Mouse (Mus musculus): ENCODE results near the gene Gnb3.

Gnb3 gene

GRCm38 (mm10) chr6:124840241-124841167 is at the start of gene Gnb3:
Gene Gnb3, minus strand, starts transcription at chr6:124840275.
- in situ Hi-C loops (cut with MboI, MseI) = no loop called here

GRCm38 (mm10) chr6:124888555-124889125 is 48.6 kb upstream of the Gnb3 start:
- in situ Hi-C loops (cut with MboI, MseI) = no loop called here

- in situ Hi-C loops (cut with MboI, MseI) = no loop called here
These were observed 47.9 kb upstream of the Gnb3 start, which contains the start of gene Cd4 for GRCm38 (mm10) chr6:124887986-124888385. Gene Cd4, minus strand, starts transcription at chr6:124888221.

- in situ Hi-C loops (cut with MboI, MseI) = no loop called here
These were observed 45.9 kb upstream of the Gnb3 start for GRCm38 (mm10) chr6:124885956-124886381.

GRCm38 (mm10) chr6:124884714-124885500 is 44.8 kb upstream of the Gnb3 start:
- in situ Hi-C loops (cut with MboI, MseI) = no loop called here

GRCm38 (mm10) chr6:124883351-124883750 is 43.3 kb upstream of the Gnb3 start:
- in situ Hi-C loops (cut with MboI, MseI) = no loop called here

- in situ Hi-C loops (cut with MboI, MseI) = no loop called here
These were observed 41.7 kb upstream of the Gnb3 start for GRCm38 (mm10) chr6:124881821-124882220.

GRCm38 (mm10) chr6:124879390-124879789 is 39.3 kb upstream of the Gnb3 start:
- in situ Hi-C loops (cut with MboI, MseI) = no loop called here

- in situ Hi-C loops (cut with MboI, MseI) = no loop called here
These were observed 34.3 kb upstream of the Gnb3 start for GRCm38 (mm10) chr6:124874348-124874747.

DNA sequence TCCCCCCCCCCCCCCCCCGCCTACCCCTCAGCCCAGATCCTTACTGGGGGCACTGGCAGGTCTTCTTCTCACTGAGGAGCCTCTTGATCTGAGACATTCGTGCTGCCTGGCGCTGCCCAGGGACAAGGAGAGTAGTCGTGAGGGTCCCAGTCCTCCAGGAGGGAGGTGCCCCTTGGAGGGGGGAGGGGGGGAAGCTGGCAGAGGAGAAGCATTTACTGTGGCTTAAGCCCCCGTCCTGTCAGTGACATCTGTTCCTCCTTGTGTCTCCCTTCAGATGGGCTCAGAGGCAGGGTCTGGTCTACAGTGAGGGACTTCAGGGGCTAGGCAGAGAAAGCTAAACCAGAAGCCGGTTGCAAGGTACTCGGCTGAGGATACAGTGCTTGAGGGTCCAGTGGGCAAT is 26.5 kb upstream of the Gnb3 start:
- in situ Hi-C loops (cut with MboI, MseI) = no loop called here

DNA sequence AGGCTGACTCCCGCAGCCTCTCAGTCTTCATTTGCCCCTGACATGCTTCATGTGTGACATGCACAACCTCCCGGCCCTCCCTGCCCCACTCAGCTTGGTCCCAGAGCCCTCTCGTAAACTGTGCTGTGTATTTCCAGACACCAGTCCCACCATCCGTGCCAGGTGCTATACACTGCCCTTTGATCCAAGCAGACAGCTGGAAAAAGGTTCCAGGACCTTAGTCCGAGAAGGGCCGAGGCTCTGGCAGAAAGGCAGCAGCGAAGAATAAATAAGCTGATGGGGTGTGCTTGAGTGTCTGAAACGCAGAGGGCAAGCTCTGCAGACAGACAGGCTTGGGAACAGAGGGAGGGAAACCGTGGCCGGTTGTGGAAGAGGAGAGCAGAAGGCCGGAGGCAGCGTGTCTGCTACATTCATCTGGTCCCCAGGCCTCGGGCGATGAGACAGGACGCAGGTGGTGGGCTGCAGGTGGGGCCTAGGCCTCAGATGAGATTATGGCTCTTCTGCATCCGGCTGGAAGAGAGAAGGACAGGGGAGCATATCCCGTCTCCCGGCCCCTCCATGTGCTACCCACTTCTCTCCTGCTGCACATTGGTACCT is 25.8 kb upstream of the Gnb3 start:
- in situ Hi-C loops (cut with MboI, MseI) = no loop called here

DNA sequence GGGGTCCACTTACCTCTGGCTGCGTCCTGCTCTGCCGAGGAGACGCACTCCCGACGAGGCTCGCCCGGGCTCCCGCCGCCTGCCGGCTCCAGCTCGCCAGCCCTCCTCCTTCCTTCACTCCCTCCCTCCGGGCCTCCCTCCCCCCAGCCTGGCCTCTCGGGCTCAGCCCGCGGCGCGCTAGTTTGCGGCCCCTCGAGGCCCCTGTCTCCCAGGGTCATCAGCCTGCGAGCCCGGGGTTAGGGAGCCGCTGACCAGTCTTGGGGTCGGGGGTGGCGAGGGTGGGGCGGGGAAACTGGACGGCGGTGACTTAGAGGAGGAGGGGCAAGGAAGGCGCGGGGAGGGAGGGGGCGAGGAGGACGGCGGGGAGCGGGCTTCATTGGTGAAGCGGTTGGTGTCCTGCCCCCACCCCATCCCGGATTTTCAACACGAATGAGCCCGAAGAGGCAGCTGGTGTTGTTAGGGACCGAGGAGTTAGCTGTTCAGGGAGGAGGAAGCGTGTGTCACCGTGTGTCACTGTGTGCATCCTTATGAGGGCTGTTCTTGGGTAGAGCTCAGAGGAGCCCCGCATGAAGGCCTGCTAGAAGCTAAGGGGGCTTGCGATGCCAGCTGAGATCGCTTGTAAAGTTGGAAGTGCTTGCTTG is 23.7 kb upstream of the Gnb3 start, which contains the start of gene Gpr162:
Gene Gpr162, minus strand, starts transcription at position 326 of the 641 bp plus-strand sequence.
- in situ Hi-C loops (cut with MboI, MseI) = no loop called here

DNA sequence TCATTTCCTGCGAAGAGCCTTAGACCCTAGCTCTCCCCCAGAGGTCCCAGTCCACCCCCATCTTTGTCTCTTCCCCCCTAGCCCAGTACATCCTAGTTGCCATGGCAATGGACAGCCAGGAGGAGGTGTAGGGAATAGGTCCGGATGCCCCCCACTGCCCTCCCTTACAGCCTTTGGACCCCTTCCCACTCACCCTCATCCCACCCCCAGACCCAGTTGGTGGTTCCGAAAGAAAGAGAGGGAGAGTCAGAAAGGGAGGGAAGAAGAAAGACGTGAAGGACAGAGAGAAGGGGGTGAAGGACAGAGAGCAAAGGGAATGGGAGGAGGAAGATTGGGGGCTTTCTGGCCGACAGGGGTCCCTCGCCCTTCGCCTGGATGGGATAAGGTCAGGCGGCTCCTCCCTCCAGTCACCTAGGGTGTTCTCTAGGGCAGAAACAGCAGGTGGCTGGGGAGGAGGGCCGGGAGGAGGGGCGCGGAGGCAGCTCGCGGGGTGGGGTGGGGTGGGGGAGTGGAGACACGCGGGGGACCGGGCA is 23.1 kb upstream of the Gnb3 start:
- in situ Hi-C loops (cut with MboI, MseI) = no loop called here

GRCm38 (mm10) chr6:124862406-124863124 is 22.5 kb upstream of the Gnb3 start:
- in situ Hi-C loops (cut with MboI, MseI) = no loop called here

DNA sequence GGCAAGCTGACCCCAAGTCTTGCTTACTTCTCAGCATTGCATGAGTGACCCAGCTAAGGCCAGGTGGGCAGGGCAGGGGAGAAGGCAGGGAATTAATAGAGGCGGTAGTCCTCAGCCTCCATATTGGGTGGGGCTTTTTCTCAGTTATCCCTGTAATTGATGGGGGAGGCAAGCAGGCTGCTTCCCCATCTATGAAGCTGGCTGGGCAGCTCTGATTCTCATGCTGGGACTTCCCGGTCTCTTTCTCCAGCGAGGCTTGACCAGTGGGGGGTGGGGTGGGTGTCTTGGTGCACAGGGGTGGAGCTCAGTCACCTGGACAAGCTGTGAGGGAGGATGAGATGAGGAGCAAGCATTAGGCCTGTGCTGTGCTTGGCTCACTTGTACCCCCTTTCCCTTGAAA is 21.7 kb upstream of the Gnb3 start:
- in situ Hi-C loops (cut with MboI, MseI) = no loop called here

DNA sequence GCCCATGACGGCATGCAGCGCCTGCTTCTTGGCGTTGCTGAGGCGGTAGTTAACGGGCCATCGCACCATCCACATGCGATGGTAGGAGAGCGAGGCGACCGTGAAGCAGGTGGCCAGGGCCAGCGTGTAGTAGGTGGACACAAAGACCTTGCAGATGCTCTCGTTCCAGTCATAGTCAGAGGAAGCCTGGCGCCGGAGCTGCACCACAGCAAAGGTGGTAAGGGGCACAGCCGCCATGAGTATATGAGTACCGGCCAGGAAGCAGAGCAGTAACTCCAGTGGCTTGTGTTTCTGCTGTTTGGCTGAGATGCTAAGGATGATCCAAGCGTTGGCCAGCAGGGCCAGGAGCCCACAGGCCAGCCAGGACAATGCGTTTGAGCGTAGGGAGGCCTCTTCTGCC is 21.2 kb upstream of the Gnb3 start:
- in situ Hi-C loops (cut with MboI, MseI) = no loop called here

GRCm38 (mm10) chr6:124860511-124860910 is 20.4 kb upstream of the Gnb3 start:
- in situ Hi-C loops (cut with MboI, MseI) = no loop called here

DNA sequence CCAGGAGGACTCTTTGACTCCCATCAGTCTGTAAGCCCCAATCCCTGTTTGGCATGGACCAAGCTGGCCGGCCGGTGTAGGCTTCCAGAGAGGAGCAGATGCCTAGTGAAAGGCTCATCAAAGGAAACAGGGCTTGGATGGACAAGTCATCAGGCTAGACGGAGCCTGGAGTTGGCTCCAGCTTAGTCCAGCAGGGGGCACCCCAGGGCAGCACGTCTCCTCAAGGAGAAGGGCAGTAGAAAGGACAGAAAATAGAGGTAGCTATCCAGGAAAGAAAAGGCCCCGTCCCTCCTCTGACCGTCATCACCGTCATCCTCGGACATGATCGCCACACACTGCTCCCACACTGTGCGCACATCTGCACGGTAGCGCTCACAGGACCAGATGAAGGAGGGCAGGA is 19.6 kb upstream of the Gnb3 start:
- in situ Hi-C loops (cut with MboI, MseI) = no loop called here

- in situ Hi-C loops (cut with MboI, MseI) = no loop called here
These were observed 18.7 kb upstream of the Gnb3 start for GRCm38 (mm10) chr6:124858561-124859318.
